Mouse (Mus musculus) megakaryocyte, adult 5-6 weeks (primary cell): ENCODE data around the gene Olfr1023. TPM values are rescaled to one million over a fixed set of nuclear protein-coding genes. Genes with fewer than 3 reads are reported as not detected.

Experiments used
- ATAC-seq: 2 replicates; pipeline ENCODE4 v1.8.0; 2016; ENCODE audit warnings: mild to moderate bottlenecking, inconsistent platforms; ENCODE audit not compliant: poor library complexity, severe bottlenecking
- total RNA-seq, 2 experiments: library from RNA; stranded (forward) in 1 of 2; stranded (reverse) in 1 of 2; fragments of 153-499, 151-499 nt in 1 of 2; fragments of 221-1000, 200-1000 nt in 1 of 2; gene quantifications; 2 replicates each; pipeline versions ENCODE4 v1.2.3 to v1.2.4; 2015 to 2017

The Olfr1023 gene
- total RNA-seq (2015) (not detected in 2 replicates), total RNA-seq (2017) (not detected in 2 replicates)

GRCm38 (mm10) chr2:85885340-85885739, at the start of gene Olfr1023:
Gene Olfr1023 (plus strand): TSS chr2:85885640.
- no peak for ATAC-seq

- no peak for ATAC-seq
Observed at GRCm38 (mm10) chr2:85845383-85845782, 40.1 kb upstream of the Olfr1023 start, which contains the start of gene Olfr1019. Gene Olfr1019 (minus strand): TSS chr2:85845483.

GRCm38 (mm10) chr2:85846730-85847129, 38.7 kb upstream of the Olfr1023 start, which contains the start of gene Olfr1020:
Gene Olfr1020 (plus strand): TSS chr2:85847030.
- ATAC-seq = no peak

- ATAC-seq = no peak
Observed at GRCm38 (mm10) chr2:85868294-85868693, 17.1 kb upstream of the Olfr1023 start, which contains the start of gene Olfr1022. Gene Olfr1022 (plus strand): TSS chr2:85868594.

GRCm38 (mm10) chr2:85904952-85905351, 19.5 kb downstream of the Olfr1023 start, which contains the start of gene Olfr1024:
Gene Olfr1024 (minus strand): TSS chr2:85905052.
- no peak for ATAC-seq

- ATAC-seq = no peak
Observed at GRCm38 (mm10) chr2:85913197-85913596, 27.8 kb downstream of the Olfr1023 start.

- no peak for ATAC-seq
Observed at GRCm38 (mm10) chr2:85914893-85915292, 29.5 kb downstream of the Olfr1023 start, which contains the start of gene Olfr1025-ps1. Gene Olfr1025-ps1 (plus strand): TSS chr2:85915193.

GRCm38 (mm10) chr2:85921258-85921657, 35.8 kb downstream of the Olfr1023 start, which contains the start of gene Olfr1026:
Gene Olfr1026 (plus strand): TSS chr2:85921558.
- ATAC-seq = no peak

Other genes starting within 250 kb of the Olfr1023 start
- not detected in 2 replicates for gene Olfr1002, start 234.9 kb upstream of the Olfr1023 start, total RNA-seq (2015)
- gene Olfr1002, start 234.9 kb upstream of the Olfr1023 start, total RNA-seq (2017) = not detected in 2 replicates
- gene Olfr154, start 221.2 kb upstream of the Olfr1023 start, total RNA-seq (2015) = not detected in 2 replicates
- not detected in 2 replicates for gene Olfr154, start 221.2 kb upstream of the Olfr1023 start, total RNA-seq (2017)
- gene Olfr1006, start 206.9 kb upstream of the Olfr1023 start, total RNA-seq (2015) = not detected in 2 replicates
- not detected in 2 replicates for gene Olfr1006, start 206.9 kb upstream of the Olfr1023 start, total RNA-seq (2017)
- not detected in 2 replicates for gene Olfr1008, start 196.2 kb upstream of the Olfr1023 start, total RNA-seq (2015)
- gene Olfr1008, start 196.2 kb upstream of the Olfr1023 start, total RNA-seq (2017) = not detected in 2 replicates
- not detected in 2 replicates for gene Olfr1009, start 170.2 kb upstream of the Olfr1023 start, total RNA-seq (2015)
- gene Olfr1009, start 170.2 kb upstream of the Olfr1023 start, total RNA-seq (2017) = not detected in 2 replicates
- not detected in 2 replicates for gene Olfr1012, start 122.9 kb upstream of the Olfr1023 start, total RNA-seq (2015)
- gene Olfr1012, start 122.9 kb upstream of the Olfr1023 start, total RNA-seq (2017) = not detected in 2 replicates
- not detected in 2 replicates for gene Olfr1013, start 118.5 kb upstream of the Olfr1023 start, total RNA-seq (2015)
- gene Olfr1013, start 118.5 kb upstream of the Olfr1023 start, total RNA-seq (2017) = not detected in 2 replicates
- not detected in 2 replicates for gene Olfr1014, start 112.9 kb upstream of the Olfr1023 start, total RNA-seq (2015)
- not detected in 2 replicates for gene Olfr1014, start 112.9 kb upstream of the Olfr1023 start, total RNA-seq (2017)
- gene Olfr1015, start 103.6 kb upstream of the Olfr1023 start, total RNA-seq (2015) = not detected in 2 replicates
- gene Olfr1015, start 103.6 kb upstream of the Olfr1023 start, total RNA-seq (2017) = not detected in 2 replicates
- not detected in 2 replicates for gene Olfr1016, start 83.1 kb upstream of the Olfr1023 start, total RNA-seq (2015)
- not detected in 2 replicates for gene Olfr1016, start 83.1 kb upstream of the Olfr1023 start, total RNA-seq (2017)
- gene Olfr1018, start 67.2 kb upstream of the Olfr1023 start, total RNA-seq (2015) = not detected in 2 replicates
- not detected in 2 replicates for gene Olfr1018, start 67.2 kb upstream of the Olfr1023 start, total RNA-seq (2017)
- not detected in 2 replicates for gene Olfr1019, start 40.2 kb upstream of the Olfr1023 start, total RNA-seq (2015)
- gene Olfr1019, start 40.2 kb upstream of the Olfr1023 start, total RNA-seq (2017) = not detected in 2 replicates
- not detected in 2 replicates for gene Olfr1020, start 38.6 kb upstream of the Olfr1023 start, total RNA-seq (2015)
- not detected in 2 replicates for gene Olfr1020, start 38.6 kb upstream of the Olfr1023 start, total RNA-seq (2017)
- gene Olfr1022, start 17.0 kb upstream of the Olfr1023 start, total RNA-seq (2015) = not detected in 2 replicates
- not detected in 2 replicates for gene Olfr1022, start 17.0 kb upstream of the Olfr1023 start, total RNA-seq (2017)
- gene Olfr1024, start 19.4 kb downstream of the Olfr1023 start, total RNA-seq (2015) = not detected in 2 replicates
- gene Olfr1024, start 19.4 kb downstream of the Olfr1023 start, total RNA-seq (2017) = not detected in 2 replicates
- not detected in 2 replicates for gene Olfr1025-ps1, start 29.6 kb downstream of the Olfr1023 start, total RNA-seq (2015)
- gene Olfr1025-ps1, start 29.6 kb downstream of the Olfr1023 start, total RNA-seq (2017) = not detected in 2 replicates
- not detected in 2 replicates for gene Olfr1026, start 35.9 kb downstream of the Olfr1023 start, total RNA-seq (2015)
- gene Olfr1026, start 35.9 kb downstream of the Olfr1023 start, total RNA-seq (2017) = not detected in 2 replicates
- not detected in 2 replicates for gene Olfr1028, start 64.8 kb downstream of the Olfr1023 start, total RNA-seq (2015)
- not detected in 2 replicates for gene Olfr1028, start 64.8 kb downstream of the Olfr1023 start, total RNA-seq (2017)
- 0.57 TPM in 1 of 2 replicates, not detected in the other for gene Olfr1029, start 88.3 kb downstream of the Olfr1023 start, total RNA-seq (2015)
- gene Olfr1029, start 88.3 kb downstream of the Olfr1023 start, total RNA-seq (2017) = not detected in 2 replicates
- not detected in 2 replicates for gene Olfr1030, start 93.6 kb downstream of the Olfr1023 start, total RNA-seq (2015)
- not detected in 2 replicates for gene Olfr1030, start 93.6 kb downstream of the Olfr1023 start, total RNA-seq (2017)
- not detected in 2 replicates for gene Olfr1031, start 104.7 kb downstream of the Olfr1023 start, total RNA-seq (2015)
- not detected in 2 replicates for gene Olfr1031, start 104.7 kb downstream of the Olfr1023 start, total RNA-seq (2017)
- not detected in 2 replicates for gene Olfr1032, start 119.9 kb downstream of the Olfr1023 start, total RNA-seq (2015)
- gene Olfr1032, start 119.9 kb downstream of the Olfr1023 start, total RNA-seq (2017) = not detected in 2 replicates
- 0.09 and 0.45 TPM in 2 replicates for gene Olfr1033, start 135.0 kb downstream of the Olfr1023 start, total RNA-seq (2015)
- gene Olfr1033, start 135.0 kb downstream of the Olfr1023 start, total RNA-seq (2017) = 0.07 TPM in 1 of 2 replicates, not detected in the other
- not detected in 2 replicates for gene Olfr1034, start 160.2 kb downstream of the Olfr1023 start, total RNA-seq (2015)
- gene Olfr1034, start 160.2 kb downstream of the Olfr1023 start, total RNA-seq (2017) = not detected in 2 replicates
- not detected in 2 replicates for gene Olfr1036, start 188.4 kb downstream of the Olfr1023 start, total RNA-seq (2015)
- not detected in 2 replicates for gene Olfr1036, start 188.4 kb downstream of the Olfr1023 start, total RNA-seq (2017)
- gene Olfr1037, start 201.7 kb downstream of the Olfr1023 start, total RNA-seq (2015) = not detected in 2 replicates
- gene Olfr1037, start 201.7 kb downstream of the Olfr1023 start, total RNA-seq (2017) = not detected in 2 replicates